Mouse (Mus musculus) bone marrow macrophage, adult 2 months (primary cell): ENCODE measurements around the gene Cped1. TPM values are rescaled to one million over a fixed set of nuclear protein-coding genes. Genes with fewer than 3 reads are reported as not detected.

Experiments used
- H3K27ac ChIP-seq: 2 replicates; pipeline ENCODE4 v1.5.1; 2012; ENCODE audit warnings: low read depth, low read length; ENCODE audit not compliant: insufficient read depth
- H3K4me1 ChIP-seq: 2 replicates; pipeline ENCODE4 v1.6.1; 2012; ENCODE audit warnings: low read length; ENCODE audit not compliant: control insufficient read depth, insufficient read depth
- H3K4me3 ChIP-seq: 2 replicates; pipeline ENCODE4 v1.5.1; 2012; ENCODE audit warnings: mild to moderate bottlenecking, low read length, moderate library complexity; ENCODE audit not compliant: insufficient read depth
- CTCF ChIP-seq: IDR thresholded peaks from 2 replicates; pipeline ENCODE4 v1.5.1; 2012; ENCODE audit warnings: low read depth, mild to moderate bottlenecking, low read length, moderate library complexity
- POLR2A ChIP-seq: IDR thresholded peaks from 2 replicates; pipeline ENCODE4 v1.6.1; 2012; ENCODE audit warnings: mild to moderate bottlenecking, low read depth, low read length, borderline replicate concordance
- polyA plus RNA-seq: library from polyadenylated mRNA; stranded (reverse); fragments of >200 nt; gene quantifications from 2 replicates; pipeline ENCODE4 v1.2.4, GENCODE M21; 2012; ENCODE audit not compliant: missing spikeins, insufficient read depth, insufficient read length

Cped1 gene
- polyA plus RNA-seq, 1 experiment, result 0.79 TPM

DNA sequence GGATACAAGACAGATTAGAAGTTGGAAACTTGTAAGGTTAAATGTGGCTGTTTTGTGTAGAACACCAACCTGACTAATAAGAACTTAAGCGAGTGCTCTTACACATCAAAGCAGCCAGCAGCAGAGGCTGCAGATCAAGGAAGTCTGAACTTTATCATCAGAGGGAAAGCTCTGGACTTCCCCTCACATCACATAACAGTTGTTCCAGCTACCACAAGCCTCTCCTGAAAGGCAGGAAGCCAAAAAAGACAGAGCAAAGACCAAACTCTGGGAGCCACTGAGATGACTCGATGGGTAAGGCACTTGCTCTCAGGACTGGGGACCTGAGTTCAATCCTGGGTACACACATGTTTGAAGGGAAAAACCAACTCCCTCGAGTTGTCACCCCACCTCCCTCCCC is 228.1 kb downstream of the Cped1 start:
- H3K4me1 ChIP-seq, result peaks cover 55% of the 10 kb centered on the region

DNA sequence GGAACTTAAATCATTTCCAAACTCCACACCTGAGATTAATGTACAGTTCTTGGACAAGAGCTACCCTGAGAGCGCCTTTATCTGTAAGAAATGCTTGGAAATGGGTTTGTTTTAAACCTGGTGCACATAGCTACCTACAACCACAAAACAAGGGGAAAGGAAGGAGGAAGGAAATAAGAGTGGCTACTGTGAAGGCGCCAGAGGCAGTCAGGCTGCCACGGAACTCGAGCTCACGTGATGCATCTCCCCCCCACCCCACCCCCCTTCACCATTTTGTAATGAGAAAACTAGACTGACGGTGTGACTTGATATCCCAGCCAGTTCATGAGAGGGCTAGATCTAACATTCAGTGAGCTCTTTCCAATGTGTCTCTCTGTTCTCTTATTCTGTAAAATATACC is 228.9 kb downstream of the Cped1 start:
- H3K4me1 ChIP-seq, result peaks cover 50% of the 10 kb centered on the region
- no peak overlapping the region for H3K4me3 ChIP-seq
- H3K27ac ChIP-seq, result peak overlapping the region; percentile 89; the same call in 1 of the 2 replicates
- TF ChIP-seq CTCF, result no peak
- TF ChIP-seq POLR2A, result no peak

More for the DNA sequence above, 228.1 kb downstream of the Cped1 start:
- no peak for TF ChIP-seq POLR2A
- TF ChIP-seq CTCF, result no peak
- H3K27ac ChIP-seq, result peak overlapping the region; percentile 41; the same call in 1 of the 2 replicates
- no peak overlapping the region for H3K4me3 ChIP-seq

DNA sequence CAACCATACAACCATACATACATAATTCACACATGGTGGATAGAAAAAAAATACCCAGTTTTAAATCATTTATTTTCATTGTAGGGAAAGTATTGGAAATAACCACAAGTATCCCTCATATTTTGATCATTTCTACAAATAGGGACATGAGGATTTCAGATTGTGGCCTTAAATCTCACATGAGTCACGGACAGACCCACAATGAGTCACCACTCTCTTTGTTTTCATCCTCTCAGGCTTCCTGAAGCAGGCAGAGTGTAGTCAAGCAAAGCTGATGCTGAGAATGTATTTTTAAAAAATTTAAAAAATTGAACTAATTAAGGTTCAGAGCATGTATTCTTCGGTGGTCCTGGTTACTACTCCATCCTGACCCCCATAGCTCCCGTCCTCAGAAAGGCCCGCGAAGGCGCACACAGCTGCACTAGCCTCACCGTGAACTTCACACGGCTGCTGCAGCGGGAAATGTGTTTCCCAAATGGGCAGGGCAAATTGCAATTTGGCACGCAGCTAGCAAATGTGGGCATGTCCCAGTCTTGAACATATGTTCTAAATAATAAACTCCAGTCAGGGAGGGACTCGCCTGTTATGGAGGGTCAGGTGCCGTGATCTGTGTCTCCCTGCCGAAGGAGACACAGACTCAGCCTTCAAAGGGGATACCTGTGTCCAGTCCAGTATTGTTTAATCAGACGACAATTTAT is 230.7 kb downstream of the Cped1 start:
- no peak for TF ChIP-seq POLR2A
- no peak for TF ChIP-seq CTCF
- Histone ChIP-seq H3K4me3 (no peak overlapping the region), H3K27ac (peak overlapping the region; percentile 89), H3K4me1 (peaks cover 55% of the 10 kb centered on the region)

DNA sequence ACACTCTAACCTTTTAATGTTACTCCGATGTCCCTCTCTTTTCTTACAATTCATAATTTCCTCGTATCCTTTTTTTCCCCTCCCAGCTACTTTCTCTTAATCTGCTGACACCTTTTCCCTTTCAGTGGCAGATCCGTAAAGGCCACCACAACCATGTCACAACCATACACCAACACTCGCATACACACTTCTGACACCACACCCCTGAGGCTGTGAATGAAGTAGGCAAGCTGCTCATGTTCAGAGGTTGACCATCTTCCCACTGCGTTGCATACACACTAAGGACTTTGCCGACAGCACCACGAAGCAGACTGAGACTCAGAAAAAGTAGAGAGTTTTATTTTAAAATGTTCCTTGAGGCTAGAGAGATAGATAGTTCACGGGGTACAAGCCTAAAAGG is 235.4 kb downstream of the Cped1 start:
- TF ChIP-seq POLR2A, result no peak
- no peak for TF ChIP-seq CTCF
- no peak overlapping the region for H3K27ac ChIP-seq
- H3K4me1 ChIP-seq, result peaks cover 29% of the 10 kb centered on the region
- no peak overlapping the region for H3K4me3 ChIP-seq

DNA sequence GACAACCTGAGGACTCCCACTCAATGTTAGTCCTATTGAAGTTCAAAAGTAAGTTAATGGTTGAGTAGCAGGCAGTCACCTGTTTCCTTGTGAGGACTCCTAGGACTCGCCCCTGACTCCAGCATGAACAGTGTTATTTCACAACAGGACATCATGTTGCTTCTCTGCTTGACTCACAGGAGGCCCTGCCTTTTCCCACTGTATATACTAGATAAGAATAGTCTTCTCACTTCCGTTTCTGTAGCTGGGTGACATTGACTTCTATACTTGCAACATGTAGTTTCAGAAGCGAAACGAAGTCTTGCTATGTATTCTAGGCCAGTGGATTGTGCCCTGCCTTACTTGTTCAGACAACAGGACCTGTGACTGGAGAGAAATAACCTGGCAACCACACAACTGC is 236.4 kb downstream of the Cped1 start:
- Histone ChIP-seq H3K4me3 (peak overlapping the region; percentile 9; the same call in 1 of the 2 replicates), H3K4me1 (peaks cover 25% of the 10 kb centered on the region), H3K27ac (peak overlapping the region; percentile 71)
- TF ChIP-seq CTCF (no peak), POLR2A (no peak)

DNA sequence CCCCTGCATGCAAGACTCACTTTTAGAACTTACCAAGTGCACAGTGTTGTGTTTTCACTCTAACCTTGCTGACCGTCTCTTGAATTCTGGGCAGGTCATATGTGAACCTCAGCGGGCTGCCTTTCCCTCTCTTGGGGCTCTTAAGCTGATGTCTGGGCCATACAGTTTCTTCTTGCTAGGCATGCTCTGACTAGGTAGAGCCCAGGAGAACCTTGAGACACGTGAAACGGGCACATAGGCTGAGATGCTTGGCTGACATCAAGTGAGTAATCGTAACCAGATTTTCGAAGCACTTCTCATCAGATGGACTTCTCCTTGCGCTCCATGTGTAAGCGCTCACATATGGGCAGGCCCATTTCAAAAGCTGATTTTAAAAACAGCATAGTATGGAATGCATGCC is 237.2 kb downstream of the Cped1 start:
- peaks cover 22% of the 10 kb centered on the region for H3K4me1 ChIP-seq
- H3K27ac ChIP-seq, result 0 out of 2 replicates have a peak overlapping the region, but pooled peaks have one; percentile 3
- no peak overlapping the region for H3K4me3 ChIP-seq
- TF ChIP-seq CTCF (no peak), POLR2A (no peak)

DNA sequence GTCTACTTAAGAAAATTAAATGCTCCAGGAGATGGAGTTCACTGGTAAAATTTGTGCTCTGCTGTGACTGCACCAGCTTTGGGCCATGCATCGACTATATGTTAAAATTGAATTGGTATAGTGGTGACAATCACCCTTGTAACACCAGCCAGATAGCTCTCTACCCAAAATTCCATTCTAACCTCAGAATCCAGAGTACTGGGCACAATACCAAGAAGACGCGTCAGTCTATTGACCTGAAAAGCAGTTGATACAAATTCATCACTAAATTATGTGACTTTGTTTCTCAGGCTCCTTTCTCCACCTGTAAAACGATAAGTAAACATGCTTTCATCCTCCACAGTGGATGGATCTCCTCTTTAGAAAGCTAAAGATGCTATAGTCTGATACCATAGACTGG is 238.6 kb downstream of the Cped1 start:
- no peak overlapping the region for H3K27ac ChIP-seq
- H3K4me1 ChIP-seq, result peaks cover 25% of the 10 kb centered on the region
- no peak for TF ChIP-seq POLR2A
- TF ChIP-seq CTCF, result no peak
- H3K4me3 ChIP-seq, result no peak overlapping the region

DNA sequence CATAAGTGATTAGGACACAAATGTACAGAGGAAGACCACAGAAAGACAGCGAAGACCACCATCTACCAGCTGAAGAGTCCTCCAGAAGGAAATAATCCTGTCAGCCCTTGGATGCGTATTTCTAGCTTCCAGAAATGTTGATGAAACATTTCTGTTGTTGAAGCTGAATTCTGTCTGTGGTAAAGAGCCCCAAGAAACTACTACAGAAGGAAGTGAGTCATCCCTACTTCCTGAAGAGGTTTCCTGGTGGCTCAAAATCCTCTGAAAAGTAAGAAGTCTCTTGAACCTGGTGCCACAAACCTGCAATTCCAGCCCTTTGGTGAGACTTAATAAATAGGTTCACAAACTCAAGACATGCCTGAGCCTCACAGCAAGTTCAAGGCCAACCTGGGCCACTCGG is 245.5 kb downstream of the Cped1 start:
- Histone ChIP-seq H3K4me3 (no peak overlapping the region), H3K4me1 (peaks cover 25% of the 10 kb centered on the region), H3K27ac (peak overlapping the region; percentile 73)
- TF ChIP-seq CTCF (no peak), POLR2A (no peak)

DNA sequence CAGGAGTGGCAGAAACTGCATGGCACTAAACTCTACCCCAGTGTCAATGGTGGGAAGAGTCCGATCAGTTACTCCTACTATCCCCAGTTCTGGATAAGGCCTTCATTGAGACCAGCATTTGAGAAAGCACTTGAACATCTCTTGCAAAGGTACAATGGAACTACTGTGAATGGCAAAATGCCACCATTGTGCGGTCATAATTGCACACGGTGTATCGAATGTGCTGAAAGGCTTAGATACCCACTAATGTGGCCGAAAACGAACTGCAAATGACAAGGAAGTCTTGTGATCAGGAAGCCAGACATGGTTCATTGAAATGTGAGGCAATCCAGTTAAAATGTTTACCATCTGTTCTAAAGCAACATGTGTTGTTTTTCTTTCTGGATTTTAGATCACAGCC is 247.8 kb downstream of the Cped1 start:
- Histone ChIP-seq H3K4me3 (no peak overlapping the region), H3K4me1 (peaks cover 20% of the 10 kb centered on the region)
- TF ChIP-seq CTCF, result no peak

DNA sequence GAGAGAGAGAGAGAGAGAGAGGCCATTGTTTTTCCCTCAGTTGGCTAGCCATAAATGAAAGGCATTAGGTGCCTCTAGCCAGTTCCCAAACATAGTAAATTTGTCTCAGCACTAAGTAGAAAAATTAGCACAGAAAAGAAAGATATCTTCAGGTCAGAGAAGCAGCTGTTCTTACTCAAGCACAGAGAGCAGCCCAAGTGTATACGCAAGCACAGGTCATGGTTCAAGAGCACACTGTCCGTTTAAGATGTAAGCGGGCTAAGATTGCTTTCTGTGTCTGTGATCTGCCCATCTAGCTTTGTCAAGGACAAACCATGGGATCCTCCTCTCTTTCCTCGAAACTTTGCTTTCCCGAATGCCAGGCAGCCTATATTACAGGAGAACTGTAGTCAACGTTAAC is 249.4 kb downstream of the Cped1 start:
- peaks cover 20% of the 10 kb centered on the region for H3K4me1 ChIP-seq
- H3K27ac ChIP-seq, result no peak overlapping the region
- TF ChIP-seq POLR2A, result no peak
- no peak for TF ChIP-seq CTCF
- no peak overlapping the region for H3K4me3 ChIP-seq

More for the DNA sequence above, 247.8 kb downstream of the Cped1 start:
- no peak overlapping the region for H3K27ac ChIP-seq
